Mouse (Mus musculus): Measurements from ENCODE around the gene Dab1. TPM values are rescaled to one million over a fixed set of nuclear protein-coding genes. Genes with fewer than 3 reads are reported as not detected.

Dab1 gene
- polyA plus RNA-seq, 1 experiment = 1.1 TPM

- TF ChIP-seq POLR2A (IDR thresholded peaks at IDR 0.05; ENCODE audit: control insufficient read depth, low read depth, low read length) = no peak
- no peak for TF ChIP-seq CTCF (IDR thresholded peaks at IDR 0.05; ENCODE audit: control insufficient read depth, insufficient read depth, insufficient replicate concordance, low read depth, low read length)
- Histone ChIP-seq H3K4me1 (ENCODE audit: control insufficient read depth, insufficient read depth, low read length) (no peaks in the 10 kb centered on the region), H3K36me3 (ENCODE audit: control insufficient read depth, insufficient read depth, low read length) (no peaks in the 10 kb centered on the region), H3K27ac (ENCODE audit: control insufficient read depth, insufficient read depth, low read depth, low read length) (no peak overlapping the region), H3K27me3 (ENCODE audit: control insufficient read depth, insufficient read depth, low read length) (no peaks in the 10 kb centered on the region), H3K4me3 (ENCODE audit: control insufficient read depth, low read depth, low read length) (no peak overlapping the region)
Measured at GRCm38 (mm10) chr4:104628708-104629107, 1009.5 kb downstream of the Dab1 start.

GRCm38 (mm10) chr4:104637016-104637415, 1017.9 kb downstream of the Dab1 start:
- Histone ChIP-seq H3K4me1 (ENCODE audit: control insufficient read depth, insufficient read depth, low read length) (no peaks in the 10 kb centered on the region), H3K27ac (ENCODE audit: control insufficient read depth, insufficient read depth, low read depth, low read length) (no peak overlapping the region), H3K4me3 (ENCODE audit: control insufficient read depth, low read depth, low read length) (no peak overlapping the region), H3K36me3 (ENCODE audit: control insufficient read depth, insufficient read depth, low read length) (no peaks in the 10 kb centered on the region), H3K27me3 (ENCODE audit: control insufficient read depth, insufficient read depth, low read length) (no peaks in the 10 kb centered on the region)
- TF ChIP-seq CTCF (IDR thresholded peaks at IDR 0.05; ENCODE audit: control insufficient read depth, insufficient read depth, insufficient replicate concordance, low read depth, low read length) (no peak), POLR2A (IDR thresholded peaks at IDR 0.05; ENCODE audit: control insufficient read depth, low read depth, low read length) (no peak)

GRCm38 (mm10) chr4:104640617-104641016, 1021.5 kb downstream of the Dab1 start:
- Histone ChIP-seq H3K27ac (ENCODE audit: control insufficient read depth, insufficient read depth, low read depth, low read length) (no peak overlapping the region), H3K4me3 (ENCODE audit: control insufficient read depth, low read depth, low read length) (no peak overlapping the region), H3K36me3 (ENCODE audit: control insufficient read depth, insufficient read depth, low read length) (no peaks in the 10 kb centered on the region), H3K4me1 (ENCODE audit: control insufficient read depth, insufficient read depth, low read length) (no peaks in the 10 kb centered on the region), H3K27me3 (ENCODE audit: control insufficient read depth, insufficient read depth, low read length) (no peaks in the 10 kb centered on the region)
- TF ChIP-seq POLR2A (IDR thresholded peaks at IDR 0.05; ENCODE audit: control insufficient read depth, low read depth, low read length) (no peak), CTCF (IDR thresholded peaks at IDR 0.05; ENCODE audit: control insufficient read depth, insufficient read depth, insufficient replicate concordance, low read depth, low read length) (no peak)

- Histone ChIP-seq H3K27me3 (ENCODE audit: control insufficient read depth, insufficient read depth, low read length) (no peaks in the 10 kb centered on the region), H3K36me3 (ENCODE audit: control insufficient read depth, insufficient read depth, low read length) (no peaks in the 10 kb centered on the region)
- TF ChIP-seq POLR2A (IDR thresholded peaks at IDR 0.05; ENCODE audit: control insufficient read depth, low read depth, low read length) = no peak
- TF ChIP-seq CTCF (IDR thresholded peaks at IDR 0.05; ENCODE audit: control insufficient read depth, insufficient read depth, insufficient replicate concordance, low read depth, low read length) = no peak
Measured at GRCm38 (mm10) chr4:104642761-104643469, 1023.8 kb downstream of the Dab1 start.

GRCm38 (mm10) chr4:104643534-104644356, 1024.6 kb downstream of the Dab1 start:
- Histone ChIP-seq H3K4me1 (ENCODE audit: control insufficient read depth, insufficient read depth, low read length) (no peaks in the 10 kb centered on the region), H3K27ac (ENCODE audit: control insufficient read depth, insufficient read depth, low read depth, low read length) (no peak overlapping the region), H3K27me3 (ENCODE audit: control insufficient read depth, insufficient read depth, low read length) (no peaks in the 10 kb centered on the region), H3K4me3 (ENCODE audit: control insufficient read depth, low read depth, low read length) (no peak overlapping the region), H3K36me3 (ENCODE audit: control insufficient read depth, insufficient read depth, low read length) (no peaks in the 10 kb centered on the region)
- TF ChIP-seq CTCF (IDR thresholded peaks at IDR 0.05; ENCODE audit: control insufficient read depth, insufficient read depth, insufficient replicate concordance, low read depth, low read length) = no peak
- TF ChIP-seq POLR2A (IDR thresholded peaks at IDR 0.05; ENCODE audit: control insufficient read depth, low read depth, low read length) = no peak

More at GRCm38 (mm10) chr4:104642761-104643469, 1023.8 kb downstream of the Dab1 start:
- H3K4me1 ChIP-seq (ENCODE audit: control insufficient read depth, insufficient read depth, low read length) = no peaks in the 10 kb centered on the region
- no peak overlapping the region for H3K4me3 ChIP-seq (ENCODE audit: control insufficient read depth, low read depth, low read length)
- no peak overlapping the region for H3K27ac ChIP-seq (ENCODE audit: control insufficient read depth, insufficient read depth, low read depth, low read length)

- Histone ChIP-seq H3K27ac (ENCODE audit: control insufficient read depth, insufficient read depth, low read depth, low read length) (no peak overlapping the region), H3K36me3 (ENCODE audit: control insufficient read depth, insufficient read depth, low read length) (no peaks in the 10 kb centered on the region), H3K27me3 (ENCODE audit: control insufficient read depth, insufficient read depth, low read length) (no peaks in the 10 kb centered on the region), H3K4me3 (ENCODE audit: control insufficient read depth, low read depth, low read length) (no peak overlapping the region), H3K4me1 (ENCODE audit: control insufficient read depth, insufficient read depth, low read length) (no peaks in the 10 kb centered on the region)
- no peak for TF ChIP-seq POLR2A (IDR thresholded peaks at IDR 0.05; ENCODE audit: control insufficient read depth, low read depth, low read length)
- TF ChIP-seq CTCF (IDR thresholded peaks at IDR 0.05; ENCODE audit: control insufficient read depth, insufficient read depth, insufficient replicate concordance, low read depth, low read length) = no peak
Measured at GRCm38 (mm10) chr4:104644357-104644630, 1025.1 kb downstream of the Dab1 start.

GRCm38 (mm10) chr4:104644862-104645261, 1025.7 kb downstream of the Dab1 start:
- Histone ChIP-seq H3K27me3 (ENCODE audit: control insufficient read depth, insufficient read depth, low read length) (no peaks in the 10 kb centered on the region), H3K4me1 (ENCODE audit: control insufficient read depth, insufficient read depth, low read length) (no peaks in the 10 kb centered on the region), H3K36me3 (ENCODE audit: control insufficient read depth, insufficient read depth, low read length) (no peaks in the 10 kb centered on the region), H3K27ac (ENCODE audit: control insufficient read depth, insufficient read depth, low read depth, low read length) (no peak overlapping the region), H3K4me3 (ENCODE audit: control insufficient read depth, low read depth, low read length) (no peak overlapping the region)
- TF ChIP-seq CTCF (IDR thresholded peaks at IDR 0.05; ENCODE audit: control insufficient read depth, insufficient read depth, insufficient replicate concordance, low read depth, low read length) (no peak), POLR2A (IDR thresholded peaks at IDR 0.05; ENCODE audit: control insufficient read depth, low read depth, low read length) (no peak)
